In the genomic region with DNA sequence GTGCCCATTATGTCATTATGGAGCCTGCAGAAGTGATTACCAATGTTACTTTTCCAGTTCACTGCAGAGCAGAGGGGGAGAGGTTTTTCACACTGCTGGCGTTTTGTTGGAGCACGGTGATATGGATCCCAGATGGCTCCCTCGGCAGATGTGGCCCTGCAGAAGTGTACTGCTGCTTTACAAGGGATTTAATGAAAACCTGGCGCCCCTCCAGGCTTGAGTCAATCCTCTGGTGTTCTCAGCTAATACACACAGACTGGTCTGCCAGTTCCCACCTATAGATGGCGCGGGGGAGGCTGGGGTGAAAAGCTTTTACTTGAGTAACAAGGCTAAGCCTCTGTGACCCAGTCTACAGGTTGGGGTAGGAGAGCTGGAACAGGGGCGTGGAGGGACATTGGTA, we compare ENCODE assay signal across 8 mouse cellular contexts.
DNase-seq lines count a peak whose midpoint lies in the region; ATAC-seq and TF ChIP-seq lines count a peak whose summit lies in the region.

No protein-coding gene starts in this region.

- intact Hi-C loops in left cerebral cortex, postnatal 25 days (cut with DNase I) = no loop called here

- no peak overlapping the region for H3K9ac ChIP-seq in hindbrain, embryonic 11.5 days (ENCODE audit: low read depth, low read length)
- H3K9ac ChIP-seq in hindbrain, embryonic 12.5 days = no peak overlapping the region
- no peak overlapping the region for H3K9ac ChIP-seq in heart, postnatal 0 days (replicated peaks; ENCODE audit: low read depth, low read length)
- no peak overlapping the region for H3K9ac ChIP-seq in neural tube, embryonic 11.5 days (ENCODE audit: low read length)
- H3K9ac ChIP-seq in liver, embryonic 12.5 days = no peak overlapping the region

- TF ChIP-seq CTCF in heart, postnatal 0 days (IDR thresholded peaks at IDR 0.05; ENCODE audit: low read depth) = peak; percentile 11; the same call in 1 of the 2 replicates

- no peak for TF ChIP-seq EP300 in heart, postnatal 0 days (IDR thresholded peaks at IDR 0.05; ENCODE audit: low read depth)

- H3K36me3 ChIP-seq in hindbrain, embryonic 11.5 days (ENCODE audit: control insufficient read depth, insufficient read depth, low read length) = no peaks in the 10 kb centered on the region
- H3K36me3 ChIP-seq in hindbrain, embryonic 12.5 days = no peaks in the 10 kb centered on the region
- H3K36me3 ChIP-seq in heart, postnatal 0 days (replicated peaks; ENCODE audit: control insufficient read depth, insufficient read depth, low read length) = no peaks in the 10 kb centered on the region
- no peaks in the 10 kb centered on the region for H3K36me3 ChIP-seq in neural tube, embryonic 11.5 days (ENCODE audit: control insufficient read depth, insufficient read depth, low read length)
- H3K36me3 ChIP-seq in liver, embryonic 12.5 days = no peaks in the 10 kb centered on the region

- peak; percentile 20 for DNase-seq in hindbrain, embryonic 11.5 days (ENCODE audit: low spot score)
- DNase-seq in 3T3-L1 (ENCODE audit: low read depth, low spot score) = peak; percentile 58
- peak; percentile 22 for DNase-seq in embryo, embryonic 9.5 days (ENCODE audit: extremely low spot score)
- peak; percentile 19 for DNase-seq in heart, postnatal 0 days (ENCODE audit: low spot score)
- peak; percentile 39 for DNase-seq in neural tube, embryonic 11.5 days (ENCODE audit: low spot score)
- DNase-seq in left cerebral cortex, postnatal 25 days (ENCODE audit: low spot score in 2 of 2) = no peak

- WGBS in hindbrain, embryonic 11.5 days = 68% methylated on average over 7 of the region's 7 CpGs
- 58% methylated on average over 7 of the region's 7 CpGs for WGBS in hindbrain, embryonic 12.5 days
- WGBS in heart, postnatal 0 days = 59% methylated on average over 7 of the region's 7 CpGs
- WGBS in neural tube, embryonic 11.5 days = 58% methylated on average over 7 of the region's 7 CpGs
- 64% methylated on average over 7 of the region's 7 CpGs for WGBS in liver, embryonic 12.5 days (ENCODE audit: insufficient replicate concordance)

- H3K27ac ChIP-seq in hindbrain, embryonic 11.5 days (ENCODE audit: low read depth, low read length) = no peak overlapping the region
- no peak overlapping the region for H3K27ac ChIP-seq in hindbrain, embryonic 12.5 days
- H3K27ac ChIP-seq in heart, postnatal 0 days (ENCODE audit: low read depth) = no peak overlapping the region
- no peak overlapping the region for H3K27ac ChIP-seq in neural tube, embryonic 11.5 days (ENCODE audit: low read depth, low read length)
- no peak overlapping the region for H3K27ac ChIP-seq in liver, embryonic 12.5 days

- no peaks in the 10 kb centered on the region for H3K9me3 ChIP-seq in hindbrain, embryonic 11.5 days (ENCODE audit: control insufficient read depth, low read length)
- H3K9me3 ChIP-seq in hindbrain, embryonic 12.5 days (replicated peaks) = no peaks in the 10 kb centered on the region
- H3K9me3 ChIP-seq in heart, postnatal 0 days (replicated peaks; ENCODE audit: control insufficient read depth, low read length) = no peaks in the 10 kb centered on the region
- H3K9me3 ChIP-seq in neural tube, embryonic 11.5 days (ENCODE audit: control insufficient read depth, low read length) = no peaks in the 10 kb centered on the region
- no peaks in the 10 kb centered on the region for H3K9me3 ChIP-seq in liver, embryonic 12.5 days (replicated peaks)

- no peak overlapping the region for H3K4me2 ChIP-seq in hindbrain, embryonic 11.5 days (replicated peaks; ENCODE audit: low read depth, low read length)
- no peak overlapping the region for H3K4me2 ChIP-seq in hindbrain, embryonic 12.5 days (replicated peaks)
- H3K4me2 ChIP-seq in heart, postnatal 0 days (ENCODE audit: low read depth, low read length) = no peak overlapping the region
- no peak overlapping the region for H3K4me2 ChIP-seq in neural tube, embryonic 11.5 days (ENCODE audit: low read depth)
- no peak overlapping the region for H3K4me2 ChIP-seq in liver, embryonic 12.5 days

- no peaks in the 10 kb centered on the region for H3K27me3 ChIP-seq in hindbrain, embryonic 11.5 days (ENCODE audit: control insufficient read depth, insufficient read depth, low read length)
- H3K27me3 ChIP-seq in hindbrain, embryonic 12.5 days = no peaks in the 10 kb centered on the region
- H3K27me3 ChIP-seq in heart, postnatal 0 days (ENCODE audit: control insufficient read depth, insufficient read depth, low read length) = no peaks in the 10 kb centered on the region
- no peaks in the 10 kb centered on the region for H3K27me3 ChIP-seq in neural tube, embryonic 11.5 days (ENCODE audit: control insufficient read depth, insufficient read depth, low read length)
- no peaks in the 10 kb centered on the region for H3K27me3 ChIP-seq in liver, embryonic 12.5 days (replicated peaks)

- H3K4me3 ChIP-seq in hindbrain, embryonic 11.5 days (ENCODE audit: low read depth, low read length) = no peak overlapping the region
- H3K4me3 ChIP-seq in hindbrain, embryonic 12.5 days = no peak overlapping the region
- H3K4me3 ChIP-seq in heart, postnatal 0 days (ENCODE audit: low read depth, low read length) = no peak overlapping the region
- no peak overlapping the region for H3K4me3 ChIP-seq in neural tube, embryonic 11.5 days (ENCODE audit: low read depth, low read length)
- H3K4me3 ChIP-seq in liver, embryonic 12.5 days = no peak overlapping the region

- ATAC-seq in hindbrain, embryonic 11.5 days (ENCODE audit: low FRiP score) = no peak
- ATAC-seq in hindbrain, embryonic 12.5 days (ENCODE audit: low FRiP score) = no peak
- peak; percentile 30; the same call in 1 of the 2 replicates for ATAC-seq in heart, postnatal 0 days (ENCODE audit: insufficient read depth, low read depth)
- no peak for ATAC-seq in neural tube, embryonic 11.5 days (ENCODE audit: insufficient read depth, low FRiP score, low TSS enrichment)
- ATAC-seq in liver, embryonic 12.5 days = no peak

- H3K4me1 ChIP-seq in hindbrain, embryonic 11.5 days (replicated peaks; ENCODE audit: control insufficient read depth, insufficient read depth, low read length) = peaks cover 2% of the 10 kb centered on the region; the same call in 1 of the 2 replicates
- peaks cover 14% of the 10 kb centered on the region for H3K4me1 ChIP-seq in hindbrain, embryonic 12.5 days
- H3K4me1 ChIP-seq in heart, postnatal 0 days (ENCODE audit: control insufficient read depth, insufficient read depth) = no peaks in the 10 kb centered on the region
- peaks cover 12% of the 10 kb centered on the region for H3K4me1 ChIP-seq in neural tube, embryonic 11.5 days (ENCODE audit: control insufficient read depth, insufficient read depth, low read length)
- no peaks in the 10 kb centered on the region for H3K4me1 ChIP-seq in liver, embryonic 12.5 days

Comparison
In these comparisons a context has a peak if more than half of its experiments do, and no peak if none do; other contexts are left out.
1. DNase-seq: peak in hindbrain, embryonic 11.5 days (single experiment), 3T3-L1 (single experiment), embryo, embryonic 9.5 days (single experiment), heart, postnatal 0 days (single experiment) and neural tube, embryonic 11.5 days (single experiment); none in left cerebral cortex, postnatal 25 days (0 of 2).